Mouse (Mus musculus) R1 (cell line): ENCODE measurements at regions not wholly inside any gene's neighbourhood (a gene's known extent, or its start where the extent isn't known, plus 50 kb on each side); places are given as distances from the start of the nearest gene placed in this dataset.

Experiments
- DNase-seq: peaks from one replicate; pipeline ENCODE4 v3.0.0-alpha.2; 2018; ENCODE audit warnings: low read depth, low spot score

DNA sequence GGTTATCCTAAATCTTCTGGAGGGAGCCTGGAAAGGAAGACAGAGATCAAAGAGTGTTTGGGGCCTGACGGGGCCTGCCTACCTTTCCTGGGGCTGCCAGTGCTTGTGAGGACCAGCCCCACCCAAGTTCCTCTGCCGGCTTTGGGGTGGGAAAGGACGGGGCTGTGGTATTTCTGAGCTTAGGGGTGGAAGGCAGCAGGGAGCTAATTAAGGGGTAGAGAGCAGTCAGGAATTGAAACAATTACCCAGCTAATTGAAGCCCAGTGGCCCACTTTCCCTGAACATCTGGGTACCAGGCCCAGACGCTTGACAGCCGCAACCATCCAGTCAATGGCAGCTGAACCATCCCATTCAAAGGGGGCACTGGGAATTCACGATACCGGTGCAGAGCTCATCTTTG, 101.2 kb upstream of the Mycn start:
- DNase-seq, result no peak

- DNase-seq, result no peak
Observed at GRCm38 (mm10) chr12:13035108-13035741, 93.5 kb upstream of the Mycn start.

DNA sequence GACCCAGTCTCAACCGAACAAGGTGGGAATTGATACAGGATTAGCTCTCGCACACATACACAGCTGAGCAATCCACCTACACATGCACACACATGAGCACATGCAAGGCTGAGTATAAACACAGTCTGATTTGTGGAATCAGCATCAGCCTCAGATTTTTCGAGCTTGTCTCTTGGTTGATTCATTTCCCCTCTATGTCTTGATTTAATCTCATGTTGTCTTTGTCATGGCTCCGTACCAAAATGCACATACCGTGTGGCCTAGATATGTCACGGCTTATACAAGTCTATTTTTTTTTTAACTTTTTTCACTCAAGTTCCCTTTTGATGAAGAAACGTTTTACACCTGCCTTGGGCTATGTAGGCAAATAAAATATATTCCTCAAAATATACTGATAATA, 88.6 kb upstream of the Mycn start:
- no peak for DNase-seq

- DNase-seq, result peak; percentile 15
Observed at GRCm38 (mm10) chr12:13028086-13028485, 86.4 kb upstream of the Mycn start.

- no peak for DNase-seq
Observed at GRCm38 (mm10) chr12:13026041-13026580, 84.4 kb upstream of the Mycn start.

DNA sequence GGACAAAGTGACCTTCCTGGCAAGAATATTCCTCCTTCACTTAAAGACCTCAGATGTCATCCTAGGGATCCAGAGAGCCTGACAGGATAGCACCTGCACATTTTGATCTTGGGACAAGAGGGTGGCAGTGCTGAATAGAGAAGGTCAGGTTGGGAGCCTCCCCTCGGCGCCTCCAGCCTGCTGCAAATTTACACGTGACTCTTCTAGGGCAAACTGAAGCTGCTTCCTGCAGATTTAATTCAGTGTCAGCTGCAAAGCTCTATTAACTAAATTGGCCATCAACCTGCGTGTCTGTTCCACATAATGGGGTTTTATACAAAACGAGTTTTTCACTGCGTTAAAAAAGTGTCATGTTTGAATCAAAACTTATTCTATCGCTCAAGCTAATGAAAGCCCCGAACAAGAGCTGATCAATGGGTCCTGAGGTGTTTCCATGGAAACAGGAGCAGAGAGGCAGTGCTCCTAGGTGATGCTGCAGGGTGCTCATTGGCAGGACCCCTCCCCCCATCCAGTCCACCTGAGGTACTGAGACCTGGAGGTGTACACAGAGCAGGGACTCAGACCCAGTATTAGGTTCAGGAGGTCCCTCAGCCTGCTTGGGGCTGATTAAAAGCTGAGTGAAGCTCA, 82.6 kb upstream of the Mycn start:
- DNase-seq, result peak; percentile 27

- no peak for DNase-seq
Observed at GRCm38 (mm10) chr12:13011023-13011761, 69.5 kb upstream of the Mycn start.

DNA sequence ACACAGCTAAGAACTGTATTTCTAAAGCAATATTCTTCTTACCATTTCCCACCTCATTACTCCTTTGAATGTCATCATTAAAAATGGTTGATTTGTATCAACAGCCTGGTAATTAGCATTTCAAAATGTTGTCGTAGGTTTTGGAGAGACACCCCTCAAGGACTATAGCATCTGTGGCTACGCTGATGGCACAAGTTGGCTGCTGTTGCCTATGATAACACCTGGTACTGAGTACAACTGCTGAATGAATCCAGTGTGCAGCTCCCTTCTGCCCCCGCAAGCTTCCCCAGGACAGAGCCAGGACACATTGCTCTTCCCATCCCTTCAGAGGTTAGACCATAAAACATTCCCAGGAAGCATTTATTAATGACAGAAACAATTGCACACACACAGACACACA, 68.7 kb upstream of the Mycn start:
- DNase-seq, result no peak

- peak; percentile 63 for DNase-seq
Observed at GRCm38 (mm10) chr12:13009470-13009869, 67.8 kb upstream of the Mycn start.

- no peak for DNase-seq
Observed at GRCm38 (mm10) chr12:13002703-13003102, 61.0 kb upstream of the Mycn start.

- DNase-seq, result peak; percentile 68
Observed at GRCm38 (mm10) chr12:13002069-13002590, 60.4 kb upstream of the Mycn start.

- no peak for DNase-seq
Observed at GRCm38 (mm10) chr12:12995974-12996361, 54.3 kb upstream of the Mycn start.

GRCm38 (mm10) chr12:12995061-12995973, 53.6 kb upstream of the Mycn start:
- no peak for DNase-seq

DNA sequence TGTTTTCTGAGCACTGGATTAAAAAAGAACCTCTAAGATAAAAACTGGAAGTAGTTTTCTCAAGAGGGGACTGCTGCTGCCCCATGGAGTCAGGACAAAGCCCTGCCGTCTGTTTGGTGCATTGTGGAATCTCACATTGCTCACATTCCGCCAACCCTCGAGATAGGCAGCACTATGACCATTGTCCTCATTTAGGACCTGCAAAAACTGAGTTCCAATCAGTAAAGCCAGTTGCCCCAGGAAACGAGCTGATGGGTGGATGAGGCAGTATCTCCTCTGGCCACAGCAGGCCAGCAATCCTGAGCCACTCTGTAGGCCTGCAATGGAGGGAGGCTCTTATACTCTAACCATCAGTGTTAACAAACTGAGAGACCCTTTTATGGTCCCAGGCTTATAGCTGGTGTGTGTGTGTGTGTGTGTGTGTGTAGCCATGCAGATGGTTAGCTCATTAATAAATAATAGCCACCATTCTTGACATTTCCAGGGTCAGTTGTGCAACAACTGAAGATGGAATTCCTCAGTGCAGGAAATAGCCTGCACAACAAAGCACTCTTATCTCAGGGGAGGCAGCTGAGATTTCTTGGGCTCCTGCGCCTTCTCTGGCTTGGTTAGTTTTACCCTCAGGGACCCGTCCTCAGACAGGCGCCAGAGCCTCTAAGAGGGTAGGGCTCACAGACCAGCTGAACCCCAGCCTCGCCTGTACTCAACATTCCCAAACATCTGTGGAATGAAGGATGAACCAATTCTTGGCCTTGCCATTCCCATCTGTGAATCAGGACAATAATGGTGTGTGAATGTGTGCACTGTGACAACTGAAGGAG, 52.4 kb upstream of the Mycn start:
- DNase-seq, result peak; percentile 31
